In the genomic region with DNA sequence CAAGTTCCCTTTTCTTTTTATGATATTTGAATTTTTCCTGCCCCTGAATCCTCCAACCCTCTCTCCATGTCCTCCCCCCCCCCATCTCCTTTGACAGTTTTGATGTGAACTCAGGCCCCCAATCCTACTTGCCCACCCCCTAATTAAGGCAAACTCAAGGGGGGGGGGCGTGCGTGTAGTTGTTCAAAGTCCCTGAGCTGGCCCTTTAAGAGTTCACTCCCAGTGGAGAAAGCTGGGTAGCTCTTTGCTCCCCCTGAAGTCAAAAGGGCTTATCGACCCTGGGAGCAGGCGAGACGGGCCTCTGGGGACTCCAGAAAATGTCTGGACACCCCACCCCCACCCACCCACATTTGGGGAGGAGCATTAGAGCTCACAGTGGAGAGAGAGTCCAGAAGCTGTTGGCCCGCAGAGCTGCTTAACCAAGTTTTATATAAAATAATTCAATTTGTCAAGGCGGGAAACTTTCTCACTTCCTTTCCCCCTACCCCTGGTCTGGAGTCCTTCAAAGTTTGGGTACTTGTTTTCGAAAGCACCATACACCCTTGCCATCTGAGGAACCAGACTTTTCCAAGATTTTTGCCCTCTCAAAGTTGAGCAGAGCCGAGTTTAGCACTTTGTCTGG, we compare ENCODE assay signal across 18 mouse cellular contexts. TPM values are rescaled to one million over a fixed set of nuclear protein-coding genes. Genes with fewer than 3 reads are reported as not detected.
A peak's percentile ranks its signal among the peaks of the same experiment; 100 is the strongest.
DNase-seq lines count a peak whose midpoint lies in the region; ATAC-seq lines count a peak whose summit lies in the region.
"Had no signal": no experiment of that assay in that cellular context is flagged by ENCODE, and none has a peak within 500 bp of the region (broad histone marks: within the 10 kb centered on the region; RNA-seq: fewer than 3 reads in every experiment).

No protein-coding gene starts in this region.

- peak overlapping the region; percentile 93 for H3K27ac ChIP-seq in midbrain, embryonic 10.5 days (replicated peaks)
- H3K27ac ChIP-seq in midbrain, embryonic 16.5 days (ENCODE audit: low read length), result no peak overlapping the region
- peak overlapping the region; percentile 98; the same call in 1 of the 2 replicates for H3K27ac ChIP-seq in embryonic facial prominence, embryonic 13.5 days
- peak overlapping the region; percentile 48 for H3K27ac ChIP-seq in hindbrain, embryonic 16.5 days (ENCODE audit: low read depth, low read length)
- H3K27ac ChIP-seq in neural tube, embryonic 13.5 days (replicated peaks), result peak overlapping the region; percentile 42; the same call in 1 of the 2 replicates
- H3K27ac ChIP-seq: liver, embryonic 13.5 days; stomach, embryonic 15.5 days had no signal

- peak; percentile 74 for DNase-seq in midbrain, embryonic 10.5 days (ENCODE audit: low spot score)
- no peak for DNase-seq in urinary bladder, postnatal 25 days (ENCODE audit: low spot score)
- no peak for DNase-seq in cerebellum, adult 8-10 months
- DNase-seq in adrenal gland, adult 8-10 months, result no peak
- DNase-seq: cerebellum, postnatal 25 days; gastrocnemius, postnatal 14 days; kidney, postnatal 14 days; liver, embryonic 13.5 days had no signal

- H3K36me3 ChIP-seq in midbrain, embryonic 10.5 days, result peaks cover 10% of the 10 kb centered on the region
- no peaks in the 10 kb centered on the region for H3K36me3 ChIP-seq in midbrain, embryonic 16.5 days (ENCODE audit: control insufficient read depth, insufficient read depth, low read length)
- no peaks in the 10 kb centered on the region for H3K36me3 ChIP-seq in embryonic facial prominence, embryonic 13.5 days
- H3K36me3 ChIP-seq in hindbrain, embryonic 16.5 days (ENCODE audit: control insufficient read depth, insufficient read depth, low read length), result no peaks in the 10 kb centered on the region
- no peaks in the 10 kb centered on the region for H3K36me3 ChIP-seq in neural tube, embryonic 13.5 days
- H3K36me3 ChIP-seq: liver, embryonic 13.5 days; stomach, embryonic 15.5 days had no signal

- no peak for ATAC-seq in midbrain, embryonic 16.5 days
- ATAC-seq in embryonic facial prominence, embryonic 13.5 days (ENCODE audit: insufficient number of reproducible peaks, insufficient read depth, low FRiP score, low TSS enrichment, low read depth), result no peak
- peak; percentile 10; the same call in 1 of the 2 replicates for ATAC-seq in hindbrain, embryonic 16.5 days
- peak; percentile 47; the same call in 1 of the 2 replicates for ATAC-seq in neural tube, embryonic 13.5 days (ENCODE audit: low read depth)
- ATAC-seq: intestine, embryonic 16.5 days; lung, postnatal 0 days had no signal

- no peak overlapping the region for H3K9ac ChIP-seq in midbrain, embryonic 16.5 days (ENCODE audit: low read depth, low read length)
- H3K9ac ChIP-seq in embryonic facial prominence, embryonic 13.5 days, result peak overlapping the region; percentile 95; the same call in 1 of the 2 replicates
- H3K9ac ChIP-seq in hindbrain, embryonic 16.5 days (ENCODE audit: low read depth, low read length), result no peak overlapping the region
- H3K9ac ChIP-seq in neural tube, embryonic 13.5 days, result no peak overlapping the region
- H3K9ac ChIP-seq: liver, embryonic 13.5 days; stomach, embryonic 15.5 days had no signal

- under 1% methylated on average over 9 of the region's 9 CpGs for WGBS in midbrain, embryonic 10.5 days
- under 1% methylated on average over 9 of the region's 9 CpGs for WGBS in midbrain, embryonic 16.5 days
- 6% methylated on average over 9 of the region's 9 CpGs for WGBS in embryonic facial prominence, embryonic 13.5 days
- 4% methylated on average over 9 of the region's 9 CpGs for WGBS in hindbrain, embryonic 16.5 days
- under 1% methylated on average over 9 of the region's 9 CpGs for WGBS in neural tube, embryonic 13.5 days

- H3K4me3 ChIP-seq in midbrain, embryonic 10.5 days, result peak overlapping the region; percentile 75
- H3K4me3 ChIP-seq in midbrain, embryonic 16.5 days (ENCODE audit: low read depth, low read length), result no peak overlapping the region
- H3K4me3 ChIP-seq in embryonic facial prominence, embryonic 13.5 days, result peak overlapping the region; percentile 74
- no peak overlapping the region for H3K4me3 ChIP-seq in hindbrain, embryonic 16.5 days (ENCODE audit: low read length)
- no peak overlapping the region for H3K4me3 ChIP-seq in neural tube, embryonic 13.5 days
- H3K4me3 ChIP-seq: erythroblast, embryonic 14.5 days; liver, embryonic 13.5 days; megakaryocyte, embryonic 14.5 days; stomach, embryonic 15.5 days had no signal

- H3K4me1 ChIP-seq in midbrain, embryonic 10.5 days, result peaks cover 69% of the 10 kb centered on the region
- peaks cover 8% of the 10 kb centered on the region; the same call in 1 of the 2 replicates for H3K4me1 ChIP-seq in midbrain, embryonic 16.5 days (ENCODE audit: control insufficient read depth, insufficient read depth, low read length)
- H3K4me1 ChIP-seq in embryonic facial prominence, embryonic 13.5 days, result peaks cover 51% of the 10 kb centered on the region
- H3K4me1 ChIP-seq in hindbrain, embryonic 16.5 days (ENCODE audit: control insufficient read depth, insufficient read depth, low read depth, low read length), result no peaks in the 10 kb centered on the region; the same call in 1 of the 2 replicates
- H3K4me1 ChIP-seq in neural tube, embryonic 13.5 days (replicated peaks), result peaks cover 69% of the 10 kb centered on the region

- H3K9me3 ChIP-seq in midbrain, embryonic 10.5 days (replicated peaks), result no peaks in the 10 kb centered on the region
- no peaks in the 10 kb centered on the region for H3K9me3 ChIP-seq in midbrain, embryonic 16.5 days (replicated peaks; ENCODE audit: control insufficient read depth, low read length, poor library complexity, severe bottlenecking)
- no peaks in the 10 kb centered on the region for H3K9me3 ChIP-seq in embryonic facial prominence, embryonic 13.5 days
- no peaks in the 10 kb centered on the region for H3K9me3 ChIP-seq in hindbrain, embryonic 16.5 days (ENCODE audit: control insufficient read depth, low read length)
- H3K9me3 ChIP-seq in neural tube, embryonic 13.5 days, result no peaks in the 10 kb centered on the region
- H3K9me3 ChIP-seq: liver, embryonic 13.5 days; stomach, embryonic 15.5 days had no signal

- peaks cover 99% of the 10 kb centered on the region for H3K27me3 ChIP-seq in midbrain, embryonic 10.5 days (ENCODE audit: low read depth, poor library complexity, severe bottlenecking)
- peaks cover 31% of the 10 kb centered on the region for H3K27me3 ChIP-seq in midbrain, embryonic 16.5 days (ENCODE audit: control insufficient read depth, insufficient read depth, low read depth, low read length)
- H3K27me3 ChIP-seq in embryonic facial prominence, embryonic 13.5 days, result peaks cover 63% of the 10 kb centered on the region
- H3K27me3 ChIP-seq in hindbrain, embryonic 16.5 days (replicated peaks; ENCODE audit: control insufficient read depth, insufficient read depth, low read length), result peaks cover 24% of the 10 kb centered on the region
- peaks cover 94% of the 10 kb centered on the region for H3K27me3 ChIP-seq in neural tube, embryonic 13.5 days

- no peak overlapping the region for H3K4me2 ChIP-seq in midbrain, embryonic 16.5 days (ENCODE audit: low read length)
- H3K4me2 ChIP-seq in embryonic facial prominence, embryonic 13.5 days, result peak overlapping the region; percentile 84
- peak overlapping the region; percentile 19; the same call in 1 of the 2 replicates for H3K4me2 ChIP-seq in hindbrain, embryonic 16.5 days (ENCODE audit: low read length)
- H3K4me2 ChIP-seq in neural tube, embryonic 13.5 days, result peak overlapping the region; percentile 74
- H3K4me2 ChIP-seq: liver, embryonic 13.5 days; stomach, embryonic 15.5 days had no signal

RNA-seq across cellular contexts. Expression of a gene that starts 1.5 kb away (rescaled TPM):
- polyA plus RNA-seq in midbrain, embryonic 10.5 days (2016; fragmentation: Nextera tagmentation; extraction: Ambion mirVana), result 33.6 and 34.3 TPM in 2 replicates
- polyA plus RNA-seq in midbrain, embryonic 16.5 days (2015; fragmentation: Nextera tagmentation; extraction: Ambion mirVana), result 7.2 and 8.4 TPM in 2 replicates
- polyA plus RNA-seq in embryonic facial prominence, embryonic 13.5 days (2015; fragmentation: Nextera tagmentation; extraction: Ambion mirVana), result 79.9 and 82.3 TPM in 2 replicates
- polyA plus RNA-seq in hindbrain, embryonic 16.5 days (2015; fragmentation: Nextera tagmentation; extraction: Ambion mirVana), result 11.7 and 12.5 TPM in 2 replicates
- polyA plus RNA-seq in neural tube, embryonic 13.5 days (2015; fragmentation: Nextera tagmentation; extraction: Ambion mirVana), result 12.9 and 17.0 TPM in 2 replicates
- not detected for total RNA-seq in adrenal gland, adult 8-10 months (2022)
- total RNA-seq: gastrocnemius, postnatal 14 days; left cerebral cortex, postnatal 25 days had no signal
- polyA plus RNA-seq: erythroblast, embryonic 14.5 days; intestine, embryonic 16.5 days; lung, postnatal 0 days had no signal

Comparison
In these comparisons a context has a peak if more than half of its experiments do, and no peak if none do; other contexts are left out.
1. H3K4me3 ChIP-seq: peak in midbrain, embryonic 10.5 days (single experiment) and embryonic facial prominence, embryonic 13.5 days (single experiment); none in midbrain, embryonic 16.5 days (single experiment), hindbrain, embryonic 16.5 days (single experiment) and neural tube, embryonic 13.5 days (single experiment).
2. ATAC-seq: peak in hindbrain, embryonic 16.5 days (single experiment) and neural tube, embryonic 13.5 days (single experiment); none in midbrain, embryonic 16.5 days (single experiment) and embryonic facial prominence, embryonic 13.5 days (single experiment).